Mouse (Mus musculus) erythroblast, embryonic 14.5 days (primary cell): ENCODE data around the gene Hk3.

Experiments used
- GATA1 ChIP-seq: IDR thresholded peaks from 2 replicates; pipeline ENCODE4 v1.6.1; 2012; ENCODE audit warnings: low read length, inconsistent platforms, mixed read lengths
- TAL1 ChIP-seq: IDR thresholded peaks from 3 replicates; pipeline ENCODE4 v1.6.1; 2012; ENCODE audit warnings: low read length, inconsistent platforms, mixed read lengths

GRCm38 (mm10) chr13:55017154-55017897 is 3.9 kb downstream of the Hk3 start:
- TF ChIP-seq GATA1 (no peak), TAL1 (no peak)
